Mouse (Mus musculus): ENCODE data around the gene 0610009B22Rik.

- no peak for TF ChIP-seq MYOG (IDR thresholded peaks at IDR 0.05; ENCODE audit: control insufficient read depth, extremely low read depth, insufficient read length)
- TF ChIP-seq CTCF (IDR thresholded peaks at IDR 0.05; ENCODE audit: control insufficient read depth, insufficient read depth, insufficient read length) = no peak
Measured at GRCm38 (mm10) chr11:51648566-51648965, 40.1 kb downstream of the 0610009B22Rik start.

Measured in C2C12 (cell line).